Mouse (Mus musculus): Measurements from ENCODE around the gene Atp8b3. TPM values are rescaled to one million over a fixed set of nuclear protein-coding genes. Genes with fewer than 3 reads are reported as not detected.

Atp8b3 gene
- polyA plus RNA-seq, 1 experiment, result 0.31 TPM

GRCm38 (mm10) chr10:80510273-80510660 lies 28.7 kb downstream of the Atp8b3 start:
- Histone ChIP-seq H3K27me3 (ENCODE audit: control insufficient read depth, insufficient read depth, low read length) (no peaks in the 10 kb centered on the region; the same call in 1 of the 2 replicates), H3K4me3 (ENCODE audit: control insufficient read depth, insufficient read depth, low read length) (no peak overlapping the region), H3K36me3 (ENCODE audit: control insufficient read depth, insufficient read depth, low read length) (no peaks in the 10 kb centered on the region), H3K4me1 (replicated peaks; ENCODE audit: control insufficient read depth, insufficient read depth, low read length) (peaks cover 4% of the 10 kb centered on the region; the same call in 1 of the 2 replicates), H3K27ac (ENCODE audit: control insufficient read depth, insufficient read depth, low read length) (no peak overlapping the region)
- TF ChIP-seq POLR2A (IDR thresholded peaks at IDR 0.05; ENCODE audit: control insufficient read depth, extremely low read depth, insufficient read depth, low read length, poor library complexity), result no peak
- TF ChIP-seq CTCF (IDR thresholded peaks at IDR 0.05; ENCODE audit: borderline replicate concordance, control insufficient read depth, extremely low read depth, insufficient read depth, low read length, poor library complexity), result no peak
- no peak for DNase-seq
- 31% methylated on average over 10 of the region's 10 CpGs for WGBS

- Histone ChIP-seq H3K27me3 (ENCODE audit: control insufficient read depth, insufficient read depth, low read length) (no peaks in the 10 kb centered on the region; the same call in 1 of the 2 replicates), H3K4me3 (ENCODE audit: control insufficient read depth, insufficient read depth, low read length) (peak overlapping the region; percentile 47), H3K27ac (ENCODE audit: control insufficient read depth, insufficient read depth, low read length) (no peak overlapping the region), H3K4me1 (replicated peaks; ENCODE audit: control insufficient read depth, insufficient read depth, low read length) (peaks cover 4% of the 10 kb centered on the region; the same call in 1 of the 2 replicates), H3K36me3 (ENCODE audit: control insufficient read depth, insufficient read depth, low read length) (no peaks in the 10 kb centered on the region)
- peak; percentile 89 for DNase-seq
- TF ChIP-seq CTCF (IDR thresholded peaks at IDR 0.05; ENCODE audit: borderline replicate concordance, control insufficient read depth, extremely low read depth, insufficient read depth, low read length, poor library complexity) (peak; percentile 81; the same call in 1 of the 2 replicates), POLR2A (IDR thresholded peaks at IDR 0.05; ENCODE audit: control insufficient read depth, extremely low read depth, insufficient read depth, low read length, poor library complexity) (no peak)
- WGBS, result 4% methylated on average over 20 of the region's 20 CpGs
Observed at GRCm38 (mm10) chr10:80509412-80510272, 29.3 kb downstream of the Atp8b3 start.

GRCm38 (mm10) chr10:80506222-80506621 lies 32.7 kb downstream of the Atp8b3 start:
- H3K27ac ChIP-seq (ENCODE audit: control insufficient read depth, insufficient read depth, low read length), result no peak overlapping the region
- peak; percentile 72 for DNase-seq
- WGBS, result 1% methylated on average over 11 of the region's 11 CpGs
- H3K27me3 ChIP-seq (ENCODE audit: control insufficient read depth, insufficient read depth, low read length), result peaks cover 21% of the 10 kb centered on the region
- no peaks in the 10 kb centered on the region for H3K36me3 ChIP-seq (ENCODE audit: control insufficient read depth, insufficient read depth, low read length)
- H3K4me3 ChIP-seq (ENCODE audit: control insufficient read depth, insufficient read depth, low read length), result no peak overlapping the region
- TF ChIP-seq CTCF (IDR thresholded peaks at IDR 0.05; ENCODE audit: borderline replicate concordance, control insufficient read depth, extremely low read depth, insufficient read depth, low read length, poor library complexity) (peak; percentile 71; the same call in 1 of the 2 replicates), POLR2A (IDR thresholded peaks at IDR 0.05; ENCODE audit: control insufficient read depth, extremely low read depth, insufficient read depth, low read length, poor library complexity) (no peak)
- H3K4me1 ChIP-seq (replicated peaks; ENCODE audit: control insufficient read depth, insufficient read depth, low read length), result peaks cover 4% of the 10 kb centered on the region; the same call in 1 of the 2 replicates

GRCm38 (mm10) chr10:80504724-80505123 lies 34.2 kb downstream of the Atp8b3 start:
- 9% methylated on average over 9 of the region's 9 CpGs for WGBS
- H3K4me3 ChIP-seq (ENCODE audit: control insufficient read depth, insufficient read depth, low read length), result no peak overlapping the region
- TF ChIP-seq CTCF (IDR thresholded peaks at IDR 0.05; ENCODE audit: borderline replicate concordance, control insufficient read depth, extremely low read depth, insufficient read depth, low read length, poor library complexity), result no peak
- TF ChIP-seq POLR2A (IDR thresholded peaks at IDR 0.05; ENCODE audit: control insufficient read depth, extremely low read depth, insufficient read depth, low read length, poor library complexity), result no peak
- peaks cover 3% of the 10 kb centered on the region; the same call in 1 of the 2 replicates for H3K4me1 ChIP-seq (replicated peaks; ENCODE audit: control insufficient read depth, insufficient read depth, low read length)
- H3K36me3 ChIP-seq (ENCODE audit: control insufficient read depth, insufficient read depth, low read length), result no peaks in the 10 kb centered on the region
- H3K27ac ChIP-seq (ENCODE audit: control insufficient read depth, insufficient read depth, low read length), result no peak overlapping the region
- H3K27me3 ChIP-seq (ENCODE audit: control insufficient read depth, insufficient read depth, low read length), result peaks cover 25% of the 10 kb centered on the region
- DNase-seq, result no peak

- no peak for DNase-seq
- WGBS, result 12% methylated on average over 27 of the region's 27 CpGs
Observed at GRCm38 (mm10) chr10:80503599-80504220, 35.2 kb downstream of the Atp8b3 start.

GRCm38 (mm10) chr10:80502819-80503314 lies 36.1 kb downstream of the Atp8b3 start:
- no peak overlapping the region for H3K4me3 ChIP-seq (ENCODE audit: control insufficient read depth, insufficient read depth, low read length)
- 11% methylated on average over 22 of the region's 22 CpGs for WGBS

More at GRCm38 (mm10) chr10:80503599-80504220, 35.2 kb downstream of the Atp8b3 start:
- Histone ChIP-seq H3K4me1 (replicated peaks; ENCODE audit: control insufficient read depth, insufficient read depth, low read length) (no peaks in the 10 kb centered on the region), H3K27me3 (ENCODE audit: control insufficient read depth, insufficient read depth, low read length) (peaks cover 25% of the 10 kb centered on the region), H3K36me3 (ENCODE audit: control insufficient read depth, insufficient read depth, low read length) (no peaks in the 10 kb centered on the region), H3K4me3 (ENCODE audit: control insufficient read depth, insufficient read depth, low read length) (no peak overlapping the region), H3K27ac (ENCODE audit: control insufficient read depth, insufficient read depth, low read length) (no peak overlapping the region)
- no peak for TF ChIP-seq POLR2A (IDR thresholded peaks at IDR 0.05; ENCODE audit: control insufficient read depth, extremely low read depth, insufficient read depth, low read length, poor library complexity)
- TF ChIP-seq CTCF (IDR thresholded peaks at IDR 0.05; ENCODE audit: borderline replicate concordance, control insufficient read depth, extremely low read depth, insufficient read depth, low read length, poor library complexity), result no peak

More at GRCm38 (mm10) chr10:80502819-80503314, 36.1 kb downstream of the Atp8b3 start:
- Histone ChIP-seq H3K4me1 (replicated peaks; ENCODE audit: control insufficient read depth, insufficient read depth, low read length) (no peaks in the 10 kb centered on the region), H3K27me3 (ENCODE audit: control insufficient read depth, insufficient read depth, low read length) (peaks cover 30% of the 10 kb centered on the region), H3K27ac (ENCODE audit: control insufficient read depth, insufficient read depth, low read length) (no peak overlapping the region), H3K36me3 (ENCODE audit: control insufficient read depth, insufficient read depth, low read length) (no peaks in the 10 kb centered on the region)
- DNase-seq, result no peak
- TF ChIP-seq CTCF (IDR thresholded peaks at IDR 0.05; ENCODE audit: borderline replicate concordance, control insufficient read depth, extremely low read depth, insufficient read depth, low read length, poor library complexity), result no peak
- no peak for TF ChIP-seq POLR2A (IDR thresholded peaks at IDR 0.05; ENCODE audit: control insufficient read depth, extremely low read depth, insufficient read depth, low read length, poor library complexity)
